Mouse (Mus musculus) liver, postnatal 0 days (tissue): ENCODE data around the gene Rnf224.

Source experiments
- CTCF ChIP-seq: sonication (generic); IDR thresholded peaks from 2 replicates; pipeline ENCODE4 v1.5.1; 2016; ENCODE audit warnings: antibody characterized with exemption, low read depth
- EP300 ChIP-seq: IDR thresholded peaks from 2 replicates; pipeline ENCODE4 v1.6.1; 2016; ENCODE audit warnings: antibody characterized with exemption, low read depth, mild to moderate bottlenecking

DNA sequence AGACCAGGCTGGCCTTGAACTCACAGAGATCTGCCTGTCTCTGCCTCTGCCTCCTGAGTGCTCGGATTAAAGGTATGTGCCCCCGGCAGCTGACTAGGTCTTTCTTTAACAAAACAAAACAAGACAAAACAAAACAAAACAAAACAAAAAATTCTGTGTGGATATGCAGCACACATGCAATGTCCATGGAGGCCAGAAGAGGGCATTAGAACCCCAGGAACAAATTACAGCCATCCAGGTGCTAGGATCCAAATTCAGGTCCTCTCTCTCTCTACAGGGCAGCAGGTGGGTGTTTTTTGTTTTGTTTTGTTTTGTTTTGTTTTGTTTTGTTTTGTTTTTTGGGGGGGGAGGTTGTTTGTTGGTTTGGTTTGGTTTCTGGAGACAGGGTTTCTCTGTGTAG is 22.3 kb upstream of the Rnf224 start:
- TF ChIP-seq CTCF (peak; percentile 71), EP300 (no peak)
